Mouse (Mus musculus) liver, embryonic 12.5 days (tissue): ENCODE measurements around the gene Serpina1f. TPM values are rescaled to one million over a fixed set of nuclear protein-coding genes. Genes with fewer than 3 reads are reported as not detected.
"Not testable (repeated sequence)": the region's sequence is repeated elsewhere in the genome, so short reads cannot be mapped to it uniquely, and the experiment has no call there.

Experiments
- ATAC-seq: fragments of 200-750 bp; cut with Nextera tagmentation; 2 replicates; pipeline ENCODE4 v1.8.0; 2017; ENCODE audit warnings: moderate number of reproducible peaks, mild to moderate bottlenecking, moderate library complexity
- H3K27ac ChIP-seq: fragments of 300-500 bp; sonication (generic); 2 replicates; pipeline ENCODE4 v1.5.1; 2016; ENCODE audit warnings: mild to moderate bottlenecking
- H3K27me3 ChIP-seq: fragments of 300-500 bp; sonication (generic); replicated peaks from 2 replicates; pipeline ENCODE4 v1.6.1; 2016; ENCODE audit warnings: mild to moderate bottlenecking, moderate library complexity
- H3K36me3 ChIP-seq: fragments of 300-500 bp; sonication (generic); 2 replicates; pipeline ENCODE4 v1.6.1; 2016; ENCODE audit warnings: mild to moderate bottlenecking, moderate library complexity
- H3K4me1 ChIP-seq: fragments of 300-500 bp; sonication (generic); 2 replicates; pipeline ENCODE4 v1.6.1; 2016
- H3K4me2 ChIP-seq: fragments of 300-500 bp; sonication (generic); 2 replicates; pipeline ENCODE4 v1.6.1; 2016; ENCODE audit warnings: mild to moderate bottlenecking, moderate library complexity
- H3K4me3 ChIP-seq: fragments of 300-500 bp; sonication (generic); 2 replicates; pipeline ENCODE4 v1.5.1; 2016; ENCODE audit warnings: mild to moderate bottlenecking, moderate library complexity
- H3K9ac ChIP-seq: fragments of 300-500 bp; sonication (generic); 2 replicates; pipeline ENCODE4 v1.6.1; 2016; ENCODE audit warnings: mild to moderate bottlenecking, moderate library complexity
- H3K9me3 ChIP-seq: fragments of 300-500 bp; sonication (generic); replicated peaks from 2 replicates; pipeline ENCODE4 v1.6.1; 2016; ENCODE audit warnings: mild to moderate bottlenecking, moderate library complexity
- WGBS: fragments of 180-500 bp; shearing (Covaris S2); methylation state at CpG from one replicate; pipeline ENCODE4 v1.1.7; 2016; ENCODE audit not compliant: insufficient replicate concordance; 5-methylcytosine and 5-hydroxymethylcytosine counted together
- polyA plus RNA-seq: library from polyadenylated mRNA; unstranded; fragments of >200 nt; fragmentation: Nextera tagmentation; extraction: Ambion mirVana; gene quantifications from 2 replicates; pipeline ENCODE4 v1.2.1, GENCODE M21; 2016

Serpina1f gene
- 0.13 and 0.21 TPM in 2 replicates for polyA plus RNA-seq

DNA sequence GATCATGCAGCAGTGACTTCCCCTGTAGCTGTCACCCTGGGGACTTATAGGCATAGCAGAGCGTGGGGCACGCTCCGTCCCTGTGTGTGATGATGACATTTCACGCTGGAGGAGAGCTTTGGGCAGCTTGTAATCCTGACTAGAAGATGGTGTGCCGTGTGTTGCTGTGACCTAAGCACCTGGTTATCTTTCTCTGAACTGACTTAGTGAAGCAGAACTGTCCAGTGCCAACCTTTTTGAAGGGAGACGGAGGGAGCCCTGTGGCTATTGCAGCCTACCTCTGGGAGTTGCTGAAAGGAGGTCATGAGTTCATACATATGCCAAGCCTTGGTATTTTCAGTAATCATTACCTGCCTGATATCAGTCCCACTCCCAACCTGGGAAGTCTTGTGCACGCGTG, at the start of gene Serpina1f:
Serpina1f (minus strand) TSS at position 101 of the 400 bp plus-strand sequence.
- Histone ChIP-seq H3K4me3 (no peak within 1 kb of the TSS), H3K9me3 (peaks cover 8% of the 10 kb centered on the region), H3K27me3 (no peaks in the 10 kb centered on the region), H3K9ac (no peak within 1 kb of the TSS), H3K4me1 (no peaks in the 10 kb centered on the region), H3K4me2 (no peak within 1 kb of the TSS), H3K27ac (no peak within 1 kb of the TSS), H3K36me3 (no peaks in the 10 kb centered on the region)
- no peak for ATAC-seq
- 70% methylated on average over 8 of the region's 8 CpGs for WGBS

DNA sequence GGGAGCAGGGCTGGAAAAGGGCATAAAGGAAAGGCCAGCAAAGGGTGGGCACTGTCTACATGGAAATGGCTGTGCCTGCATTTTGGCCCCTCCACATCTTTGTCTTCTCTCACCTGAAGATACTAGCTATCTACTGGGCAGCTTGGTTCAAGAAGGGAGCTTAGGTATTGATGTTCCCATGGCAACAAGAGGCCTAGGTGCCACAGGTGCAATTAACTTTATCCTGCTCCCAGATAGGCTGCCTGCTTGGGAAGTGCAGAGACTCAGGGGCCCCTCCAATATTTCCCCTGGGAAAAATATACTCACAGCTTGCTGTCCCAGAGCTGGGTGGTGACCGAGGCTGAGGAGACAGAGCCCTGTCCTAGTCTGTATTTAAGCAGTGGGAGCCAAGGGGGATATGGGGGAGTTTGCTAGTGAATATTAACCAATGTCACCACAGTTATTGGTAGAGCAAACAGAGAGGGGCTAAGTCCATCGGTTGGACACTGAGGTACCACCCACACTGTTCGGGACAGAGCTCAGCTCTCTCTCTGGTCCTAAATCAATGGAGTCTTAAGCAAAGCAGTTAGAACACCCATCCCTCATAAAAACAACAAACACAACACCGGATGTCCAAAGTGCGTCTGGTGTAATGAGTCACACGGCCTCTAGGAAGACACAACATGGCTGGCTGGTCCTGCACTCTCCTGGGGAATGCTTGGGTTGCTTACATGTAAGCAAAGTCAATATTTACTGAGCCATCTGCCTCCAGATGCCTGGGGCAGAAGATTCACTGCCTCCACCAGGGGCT, 42.7 kb upstream of the Serpina1f start:
- ATAC-seq, H3K9me3 ChIP-seq, H3K27me3 ChIP-seq, H3K9ac ChIP-seq, H3K27ac ChIP-seq, H3K36me3 ChIP-seq, H3K4me1 ChIP-seq: not testable (repeated sequence)
- Histone ChIP-seq H3K4me2 (peak overlapping the region; percentile 12; the same call in 1 of the 2 replicates), H3K4me3 (peak overlapping the region; percentile 38)
- WGBS = 67% methylated on average over 6 of the region's 6 CpGs

DNA sequence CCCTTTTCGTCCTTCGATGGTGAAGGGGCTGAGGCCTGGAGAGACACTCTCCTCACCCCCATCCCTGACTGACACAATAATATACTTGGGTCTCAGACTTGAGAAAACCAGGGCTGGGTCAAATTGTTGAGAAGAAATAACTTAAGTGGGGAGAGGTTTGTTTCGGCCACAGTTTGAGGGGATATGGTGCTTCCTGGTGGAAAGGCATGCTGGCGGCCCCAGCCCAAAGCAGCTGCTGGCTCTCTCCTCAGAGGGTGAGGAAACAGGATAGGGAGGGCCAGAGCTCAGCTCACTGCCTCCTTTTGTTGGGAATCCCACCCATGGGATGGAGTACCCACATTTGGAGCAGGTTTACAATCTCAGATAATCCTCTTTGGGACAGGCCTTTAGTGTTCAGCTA, 40.2 kb upstream of the Serpina1f start:
- 57% methylated on average over 4 of the region's 4 CpGs for WGBS
- H3K4me3 ChIP-seq = not testable (repeated sequence)
- peak overlapping the region; percentile 44 for H3K4me2 ChIP-seq

DNA sequence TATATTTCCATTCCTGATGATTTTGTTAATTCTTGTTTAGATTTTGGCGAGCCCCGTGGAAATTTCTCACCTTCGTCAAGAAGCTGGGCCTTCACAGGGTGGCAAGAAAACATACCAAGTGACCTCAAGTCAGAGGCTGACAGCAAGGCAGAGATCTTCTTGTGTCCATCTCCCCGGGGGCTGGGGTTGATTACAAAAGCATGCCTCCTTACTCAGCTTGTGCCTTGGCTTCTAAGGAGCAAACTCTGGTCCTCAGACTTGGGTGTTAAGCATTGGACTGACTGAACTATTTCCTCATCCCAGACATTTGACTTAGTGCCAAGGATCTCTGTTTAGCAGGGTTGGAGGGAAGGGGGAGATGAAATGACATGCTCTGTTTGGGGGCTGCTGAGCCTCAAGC, 39.8 kb upstream of the Serpina1f start:
- not testable (repeated sequence) for H3K4me3 ChIP-seq, H3K9ac ChIP-seq, ATAC-seq

More for the DNA sequence above, 40.2 kb upstream of the Serpina1f start:
- not testable (repeated sequence) for H3K9ac ChIP-seq, H3K27ac ChIP-seq, H3K9me3 ChIP-seq, H3K4me1 ChIP-seq, H3K36me3 ChIP-seq, ATAC-seq, H3K27me3 ChIP-seq

DNA sequence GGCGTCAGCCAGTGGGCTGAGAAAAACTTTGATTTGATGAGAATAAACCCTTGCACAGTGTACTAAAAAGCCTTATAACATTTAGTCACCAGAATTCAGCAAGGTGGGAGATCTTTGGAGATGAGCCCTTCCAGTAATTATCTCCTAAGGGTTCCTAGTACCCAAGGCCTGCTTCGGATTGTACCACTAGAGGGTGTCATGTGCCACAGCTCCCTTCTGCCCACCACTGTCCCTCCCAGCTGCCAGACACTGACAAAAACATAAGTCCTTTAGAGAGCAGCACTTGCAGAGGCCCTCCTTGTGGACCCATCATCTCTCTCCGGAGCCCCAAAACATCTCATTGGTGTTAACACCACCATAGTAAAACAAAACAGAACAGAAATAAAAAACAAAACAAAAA, 16.2 kb upstream of the Serpina1f start:
- H3K36me3 ChIP-seq = no peaks in the 10 kb centered on the region
- H3K4me2 ChIP-seq = no peak overlapping the region
- H3K27ac ChIP-seq = no peak overlapping the region
- H3K4me1 ChIP-seq = 0 out of 2 replicates have a peak, but pooled peaks cover 4% of the 10 kb centered on the region
- H3K9ac ChIP-seq = no peak overlapping the region
- no peaks in the 10 kb centered on the region for H3K27me3 ChIP-seq
- ATAC-seq = no peak
- no peak overlapping the region for H3K4me3 ChIP-seq
- WGBS = 59% methylated on average over 3 of the region's 3 CpGs
- peaks cover 11% of the 10 kb centered on the region; the same call in 1 of the 2 replicates for H3K9me3 ChIP-seq

More for the DNA sequence above, 39.8 kb upstream of the Serpina1f start:
- H3K27ac ChIP-seq, H3K36me3 ChIP-seq, H3K27me3 ChIP-seq, H3K4me1 ChIP-seq, H3K9me3 ChIP-seq: not testable (repeated sequence)
- 0 out of 2 replicates have a peak overlapping the region, but pooled peaks have one; percentile 44 for H3K4me2 ChIP-seq
- WGBS = 55% methylated on average over 4 of the region's 4 CpGs

DNA sequence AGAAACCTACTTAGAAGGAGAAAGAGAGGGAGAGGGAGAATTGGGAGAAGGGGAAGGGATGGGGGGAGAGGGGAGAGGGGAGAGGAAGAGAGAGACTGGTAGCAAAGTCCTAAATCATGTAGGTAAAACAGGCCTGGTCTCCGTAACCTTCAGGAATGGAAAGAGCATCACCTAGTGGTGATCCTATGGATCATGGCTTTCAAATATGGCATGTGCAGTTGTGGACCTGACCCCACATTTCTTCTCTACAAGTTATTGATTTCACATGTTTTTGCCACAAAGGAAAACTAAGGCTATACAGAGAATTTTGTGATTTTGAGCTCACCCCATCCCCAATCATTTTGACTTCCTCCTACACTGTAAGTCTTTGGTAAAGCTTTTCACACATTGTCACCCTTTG, 15.1 kb upstream of the Serpina1f start:
- no peaks in the 10 kb centered on the region for H3K27me3 ChIP-seq
- peaks cover 9% of the 10 kb centered on the region; the same call in 1 of the 2 replicates for H3K9me3 ChIP-seq
- no peak overlapping the region for H3K9ac ChIP-seq
- no peaks in the 10 kb centered on the region for H3K36me3 ChIP-seq
- H3K4me3 ChIP-seq = no peak overlapping the region
- H3K4me2 ChIP-seq = no peak overlapping the region
- no peak overlapping the region for H3K27ac ChIP-seq
- H3K4me1 ChIP-seq = 0 out of 2 replicates have a peak, but pooled peaks cover 4% of the 10 kb centered on the region
- WGBS = 45% methylated on average over 1 of the region's 1 CpGs
- no peak for ATAC-seq

DNA sequence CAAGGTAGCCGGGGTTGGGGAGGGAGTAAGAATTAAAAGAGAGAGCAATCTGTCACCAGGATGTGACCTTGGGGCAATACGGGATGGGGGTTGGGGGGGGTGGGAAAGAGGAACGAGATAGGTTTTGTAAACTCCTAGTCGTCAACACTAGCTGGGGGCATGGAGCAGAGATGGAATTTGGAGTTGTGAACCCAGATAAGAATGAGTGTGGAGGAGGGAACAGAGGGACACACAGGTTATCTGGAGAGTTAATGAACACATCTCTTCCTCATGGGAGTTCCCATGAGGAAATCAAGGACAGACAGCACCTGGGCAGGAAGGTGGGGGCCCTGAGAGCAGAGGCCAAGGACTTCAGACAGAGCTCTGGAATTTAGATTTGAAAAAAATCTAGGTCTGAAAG, 10.8 kb upstream of the Serpina1f start:
- Histone ChIP-seq H3K9ac (no peak overlapping the region), H3K4me3 (no peak overlapping the region), H3K4me1 (0 out of 2 replicates have a peak, but pooled peaks cover 4% of the 10 kb centered on the region), H3K27ac (peak overlapping the region; percentile 36; the same call in 1 of the 2 replicates), H3K36me3 (no peaks in the 10 kb centered on the region), H3K9me3 (peaks cover 9% of the 10 kb centered on the region; the same call in 1 of the 2 replicates), H3K27me3 (no peaks in the 10 kb centered on the region), H3K4me2 (no peak overlapping the region)
- 34% methylated on average over 4 of the region's 4 CpGs for WGBS
- peak; percentile 62 for ATAC-seq

DNA sequence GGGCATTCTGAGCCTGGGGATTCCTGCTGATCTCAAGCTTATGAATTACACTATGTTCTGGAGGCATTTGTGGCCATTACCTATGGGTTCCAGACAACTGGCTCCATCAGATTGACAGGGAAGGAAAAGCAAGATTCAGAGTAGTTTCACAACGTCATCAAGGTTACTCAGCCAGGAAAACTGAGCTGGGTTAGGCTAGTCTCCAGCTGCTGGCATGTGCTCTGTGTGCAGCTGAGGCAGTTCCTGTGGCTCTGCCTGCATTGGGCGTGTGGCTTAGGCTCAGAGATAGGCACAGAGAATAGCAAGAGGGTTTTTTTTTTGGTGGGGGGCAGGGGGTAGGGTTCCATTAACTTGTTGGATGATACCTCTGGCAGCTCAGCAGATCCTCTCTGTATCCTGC, 10.2 kb upstream of the Serpina1f start:
- peak overlapping the region; percentile 36; the same call in 1 of the 2 replicates for H3K27ac ChIP-seq
- WGBS = 26% methylated on average over 2 of the region's 2 CpGs
- no peak for ATAC-seq

DNA sequence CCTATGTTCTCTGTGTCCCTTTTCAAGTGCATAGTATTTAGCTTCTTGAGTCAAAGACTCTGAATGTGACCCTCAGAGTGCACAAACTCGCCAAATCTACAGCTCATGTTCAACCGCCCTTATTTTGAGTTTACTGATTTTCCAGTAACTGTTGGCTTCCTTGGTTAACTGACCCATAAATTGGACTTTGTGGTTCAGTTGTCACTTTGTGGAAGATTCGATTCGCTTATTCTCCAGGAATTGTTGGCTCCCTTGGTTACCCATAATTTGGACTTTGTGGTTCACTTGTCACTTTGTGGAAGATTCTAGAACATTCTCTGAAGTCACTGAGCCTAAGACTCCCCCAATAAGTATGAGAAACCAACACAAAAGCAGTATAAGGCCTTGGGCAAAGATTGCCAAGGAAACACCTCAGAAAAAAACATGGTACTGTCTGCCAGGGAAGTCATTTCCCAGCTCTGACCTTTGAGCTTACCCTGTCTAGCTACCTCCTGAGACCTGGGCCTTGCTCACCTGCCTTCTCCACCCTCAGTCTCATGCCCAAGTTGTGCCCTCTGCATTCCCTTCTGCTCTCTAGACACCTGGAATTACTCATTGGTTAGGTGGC, 4.9 kb upstream of the Serpina1f start:
- H3K9me3 ChIP-seq = no peaks in the 10 kb centered on the region; the same call in none of the 2 replicates
- WGBS = 67% methylated on average over 4 of the region's 4 CpGs
- no peaks in the 10 kb centered on the region for H3K36me3 ChIP-seq
- H3K27me3 ChIP-seq = no peaks in the 10 kb centered on the region
- H3K4me1 ChIP-seq = no peaks in the 10 kb centered on the region
- H3K9ac ChIP-seq = no peak overlapping the region
- no peak overlapping the region for H3K4me2 ChIP-seq
- H3K4me3 ChIP-seq = no peak overlapping the region
- ATAC-seq = no peak
- no peak overlapping the region for H3K27ac ChIP-seq

More for the DNA sequence above, 10.2 kb upstream of the Serpina1f start:
- no peak overlapping the region for H3K4me2 ChIP-seq
- no peak overlapping the region for H3K4me3 ChIP-seq
- H3K9me3 ChIP-seq = peaks cover 9% of the 10 kb centered on the region; the same call in 1 of the 2 replicates
- no peak overlapping the region for H3K9ac ChIP-seq
- 0 out of 2 replicates have a peak, but pooled peaks cover 4% of the 10 kb centered on the region for H3K4me1 ChIP-seq
- no peaks in the 10 kb centered on the region for H3K36me3 ChIP-seq
- no peaks in the 10 kb centered on the region for H3K27me3 ChIP-seq

DNA sequence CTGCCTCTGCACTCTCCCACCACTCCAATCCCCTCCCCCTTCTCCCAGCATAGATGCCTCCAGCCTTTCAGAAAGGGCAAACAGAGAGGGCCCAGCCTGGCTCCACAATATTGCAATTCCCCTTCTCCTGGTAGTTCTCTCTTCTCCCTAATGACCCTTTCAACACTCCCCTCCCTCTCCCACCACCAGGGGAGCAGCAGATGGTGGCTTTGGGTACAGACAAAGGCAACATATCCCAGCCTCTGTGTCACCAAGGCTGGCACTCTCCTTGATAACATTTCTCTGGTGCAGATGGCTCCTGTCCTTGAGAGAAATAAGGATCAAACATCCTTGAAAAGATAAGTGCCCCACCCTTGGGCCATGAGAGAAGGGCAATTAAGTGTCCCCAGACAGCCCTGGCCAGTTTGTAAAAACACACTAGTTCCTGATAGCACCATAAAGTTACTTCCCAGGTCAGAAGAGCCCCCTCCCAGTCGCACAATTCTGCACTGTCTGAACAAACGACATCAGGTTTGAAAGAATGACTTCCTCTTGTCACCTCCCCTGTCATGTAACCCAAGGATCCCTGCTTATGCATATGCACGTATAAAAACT, 7.0 kb downstream of the Serpina1f start:
- 33% methylated on average over 3 of the region's 3 CpGs for WGBS
- ATAC-seq = no peak
- Histone ChIP-seq H3K4me2 (no peak overlapping the region), H3K4me1 (peaks cover 4% of the 10 kb centered on the region; the same call in 1 of the 2 replicates), H3K9me3 (peaks cover 8% of the 10 kb centered on the region), H3K36me3 (no peaks in the 10 kb centered on the region), H3K4me3 (no peak overlapping the region), H3K27ac (no peak overlapping the region), H3K27me3 (no peaks in the 10 kb centered on the region), H3K9ac (no peak overlapping the region)

DNA sequence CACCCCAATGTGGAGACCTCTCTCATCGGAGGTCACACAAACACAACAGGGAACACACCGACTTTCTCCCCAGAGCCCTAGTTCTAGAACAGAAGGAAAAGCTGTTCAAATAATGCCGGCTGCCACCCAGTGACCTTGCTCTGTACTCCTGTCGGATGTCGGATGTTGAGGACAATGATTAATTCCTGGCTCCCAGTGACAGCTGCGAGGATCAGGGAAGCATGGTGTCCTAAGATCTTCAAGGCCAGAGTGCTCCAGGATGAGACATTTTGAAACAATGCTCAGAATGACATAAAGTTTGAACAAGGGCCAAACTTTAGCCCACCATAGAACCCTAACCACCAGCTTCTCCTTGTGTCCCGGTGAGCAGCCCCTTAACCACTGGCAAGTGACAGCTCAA, 8.3 kb downstream of the Serpina1f start:
- H3K27me3 ChIP-seq = no peaks in the 10 kb centered on the region
- peaks cover 4% of the 10 kb centered on the region; the same call in 1 of the 2 replicates for H3K4me1 ChIP-seq
- H3K27ac ChIP-seq = no peak overlapping the region
- H3K9ac ChIP-seq = no peak overlapping the region
- ATAC-seq = no peak
- peaks cover 8% of the 10 kb centered on the region for H3K9me3 ChIP-seq
- 61% methylated on average over 7 of the region's 7 CpGs for WGBS
- no peak overlapping the region for H3K4me3 ChIP-seq
- H3K36me3 ChIP-seq = no peaks in the 10 kb centered on the region
- no peak overlapping the region for H3K4me2 ChIP-seq

DNA sequence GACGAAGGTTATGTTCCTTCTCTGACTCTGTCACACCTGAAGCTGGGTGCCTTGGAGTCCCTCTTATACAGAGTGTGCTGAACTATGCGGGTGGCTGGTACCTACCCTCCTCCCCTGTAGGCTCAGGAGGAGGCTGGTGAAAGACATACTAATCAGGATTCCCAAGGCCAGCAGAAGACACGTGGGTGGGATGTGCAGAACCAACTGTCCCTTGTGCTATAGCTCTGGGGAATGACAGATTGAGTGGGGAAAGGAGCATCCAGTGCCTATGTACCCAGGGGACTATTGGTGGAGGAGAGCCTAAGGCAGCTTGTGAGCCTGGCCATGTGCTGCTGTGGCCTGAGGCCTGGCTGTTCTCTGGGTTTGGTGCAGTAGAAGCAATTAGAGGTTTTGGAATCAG, 9.3 kb downstream of the Serpina1f start:
- H3K4me1 ChIP-seq = peaks cover 4% of the 10 kb centered on the region; the same call in 1 of the 2 replicates
- H3K27ac ChIP-seq = peak overlapping the region; percentile 37; the same call in 1 of the 2 replicates
- peaks cover 6% of the 10 kb centered on the region for H3K9me3 ChIP-seq
- H3K27me3 ChIP-seq = no peaks in the 10 kb centered on the region
- WGBS = 47% methylated on average over 3 of the region's 3 CpGs
- H3K36me3 ChIP-seq = no peaks in the 10 kb centered on the region
- ATAC-seq = 0 out of 2 replicates have a peak, but pooled peaks have one; percentile 4
- no peak overlapping the region for H3K9ac ChIP-seq
- H3K4me2 ChIP-seq = no peak overlapping the region
- H3K4me3 ChIP-seq = no peak overlapping the region
